Mouse (Mus musculus): Measurements from ENCODE around the gene Lgals9. TPM values are rescaled to one million over a fixed set of nuclear protein-coding genes. Genes with fewer than 3 reads are reported as not detected.

Lgals9 gene
- total RNA-seq, 2 experiments from 2014 or later = 7.3 to 8.3 TPM

DNA sequence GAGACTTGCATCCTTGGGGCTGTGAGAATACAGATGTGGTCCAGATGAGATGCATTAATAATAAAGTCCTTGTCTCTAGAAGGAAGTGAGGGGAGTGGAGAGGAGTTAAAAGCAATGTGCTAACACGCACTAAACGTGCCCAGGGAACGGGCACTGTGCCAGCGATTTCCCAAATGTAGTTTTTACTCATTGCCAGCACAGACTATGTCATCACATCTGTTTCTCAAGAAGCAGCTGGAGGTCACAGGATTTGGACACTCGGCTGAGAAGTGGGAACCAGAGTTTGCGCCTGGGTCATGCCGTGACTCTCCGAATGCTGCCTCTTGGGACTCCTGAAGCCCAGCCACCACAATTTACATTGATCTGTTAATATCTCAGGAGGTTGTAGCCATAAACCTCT, 34.4 kb downstream of the Lgals9 start:
- intact Hi-C loops (cut with DNase I) = loop anchor here (5.0 kb wide), 1 partner anchor 408 kb away; no protein-coding TSS in a partner anchor
- no peak for DNase-seq (ENCODE audit: extremely low spot score in 1 of 2, low spot score in 2 of 2)

DNA sequence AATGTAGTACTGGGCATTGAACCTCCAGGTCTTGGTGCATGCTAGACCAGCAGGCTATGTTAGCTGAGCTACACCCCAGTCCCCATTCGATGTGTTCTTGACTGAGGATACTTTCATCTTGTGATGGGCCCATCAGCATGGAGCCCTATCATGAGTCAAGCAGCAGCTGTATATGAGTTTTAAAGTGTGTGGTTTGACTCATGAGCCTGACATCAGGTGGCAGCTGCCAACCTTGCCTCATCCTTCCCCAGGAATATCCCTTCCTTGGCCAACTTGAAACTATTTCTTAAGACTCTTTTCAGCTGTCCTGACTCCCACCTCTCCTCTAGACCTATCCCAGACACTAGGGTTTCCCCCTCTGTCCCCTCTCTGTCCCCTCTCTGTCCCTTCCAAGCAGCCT, 41.7 kb downstream of the Lgals9 start:
- intact Hi-C loops (cut with DNase I) = no loop called here
- DNase-seq (ENCODE audit: extremely low spot score in 1 of 2, low spot score in 2 of 2) = no peak

DNA sequence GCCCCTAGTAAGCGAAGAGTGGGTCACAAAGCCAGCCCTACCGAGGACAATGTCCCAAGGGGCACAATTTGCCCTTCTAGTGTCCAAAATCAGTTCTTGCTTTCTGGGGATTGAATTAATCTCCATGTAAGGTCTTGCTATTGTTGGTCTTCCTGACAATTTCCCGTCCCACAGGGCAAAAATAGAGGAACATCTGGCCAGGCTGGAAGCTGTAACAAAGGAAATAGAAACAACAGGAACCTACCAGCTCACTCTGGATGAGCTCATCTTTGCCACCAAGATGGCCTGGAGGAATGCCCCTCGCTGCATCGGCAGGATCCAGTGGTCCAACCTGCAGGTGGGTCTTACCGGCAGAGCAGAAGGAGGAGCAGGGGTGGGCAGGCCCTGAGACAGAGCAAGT, 49.6 kb downstream of the Lgals9 start:
- intact Hi-C loops (cut with DNase I) = no loop called here
- DNase-seq (ENCODE audit: extremely low spot score in 1 of 2, low spot score in 2 of 2) = no peak

DNA sequence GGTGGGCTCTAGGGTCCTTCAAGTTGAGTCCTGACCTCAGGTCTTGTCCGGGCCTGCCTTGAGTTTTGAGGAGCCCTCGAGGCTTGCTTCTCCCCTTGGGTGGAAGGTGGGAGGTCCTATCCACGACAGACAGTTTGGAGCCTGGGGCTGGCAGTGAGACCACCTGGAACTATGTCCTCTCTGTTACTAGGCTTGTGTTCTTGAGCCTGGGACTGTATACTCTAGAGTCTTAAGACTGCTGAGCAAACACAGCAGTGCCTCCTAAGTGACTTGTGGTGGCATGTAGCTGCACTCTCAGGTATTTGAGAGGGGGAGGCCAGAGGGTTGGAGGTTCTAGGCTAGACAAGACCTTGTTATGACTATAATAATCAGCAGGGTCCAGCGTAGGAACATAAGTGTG, 50.0 kb downstream of the Lgals9 start:
- intact Hi-C loops (cut with DNase I) = no loop called here
- DNase-seq (ENCODE audit: extremely low spot score in 1 of 2, low spot score in 2 of 2) = no peak

DNA sequence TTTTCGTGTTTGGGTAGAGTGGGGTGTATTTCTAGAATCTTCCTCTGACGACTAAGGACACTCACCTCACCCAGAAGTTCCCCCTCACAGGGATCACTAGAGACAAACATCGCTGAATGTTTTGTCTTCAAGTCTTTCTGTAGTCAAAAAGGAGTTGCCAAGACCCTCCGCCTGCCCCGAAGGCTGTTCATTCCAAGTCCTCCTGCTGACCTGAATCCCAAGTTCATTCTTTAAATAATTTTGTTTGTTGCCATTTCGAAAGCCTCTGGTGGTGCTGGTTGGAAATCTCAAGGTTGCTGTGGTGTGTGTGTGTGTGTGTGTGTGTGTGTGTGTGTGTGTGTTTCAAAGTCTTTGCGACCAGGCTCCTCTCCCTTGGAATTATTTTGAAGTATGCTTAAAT, 50.4 kb downstream of the Lgals9 start:
- intact Hi-C loops (cut with DNase I) = no loop called here
- no peak for DNase-seq (ENCODE audit: extremely low spot score in 1 of 2, low spot score in 2 of 2)

DNA sequence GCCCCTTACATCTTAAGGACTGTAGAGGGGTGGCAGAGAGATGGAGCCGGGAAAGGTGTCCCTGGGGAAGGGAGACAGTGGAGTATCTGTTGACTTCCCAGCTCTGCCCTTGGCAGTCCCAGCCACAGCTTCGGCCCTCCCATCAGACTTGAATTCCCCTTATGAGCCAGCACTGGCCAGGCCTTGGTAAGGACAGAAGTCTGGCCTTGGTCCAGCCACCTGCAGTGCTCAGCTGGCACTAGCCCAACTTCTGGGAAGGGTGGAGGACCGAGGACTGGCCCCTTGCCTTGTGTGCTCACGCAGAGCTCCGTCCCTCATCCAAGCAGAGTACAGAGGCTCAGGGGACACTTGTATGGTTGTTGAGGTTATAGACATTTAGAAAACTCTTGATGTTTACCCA, 55.4 kb downstream of the Lgals9 start:
- intact Hi-C loops (cut with DNase I) = no loop called here
- DNase-seq (ENCODE audit: extremely low spot score in 1 of 2, low spot score in 2 of 2) = peak; percentile 44 to 88

DNA sequence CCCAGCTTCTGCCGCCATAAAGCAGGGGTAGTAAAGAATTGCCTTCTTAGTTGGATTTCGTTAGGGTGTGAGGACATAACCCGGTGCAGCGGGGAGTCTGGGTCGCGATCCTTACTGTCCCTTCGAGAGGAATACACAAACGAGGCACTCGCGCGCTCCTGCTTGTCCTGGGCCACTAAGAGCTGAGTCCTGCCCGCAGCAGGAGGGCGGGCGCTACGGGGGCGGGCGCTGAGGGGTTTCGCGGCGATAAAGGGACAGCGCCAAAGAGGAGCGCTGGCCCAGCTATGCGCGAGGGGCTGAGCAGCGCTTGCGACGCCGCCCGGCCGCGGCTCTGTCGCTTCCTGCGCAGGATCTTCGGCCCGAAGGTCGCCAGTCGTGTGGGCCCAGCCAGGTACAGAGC, 59.8 kb downstream of the Lgals9 start:
- peak in 1 of 2 experiments; percentile 52 for DNase-seq (ENCODE audit: extremely low spot score in 1 of 2, low spot score in 2 of 2)
- intact Hi-C loops (cut with DNase I) = no loop called here

DNA sequence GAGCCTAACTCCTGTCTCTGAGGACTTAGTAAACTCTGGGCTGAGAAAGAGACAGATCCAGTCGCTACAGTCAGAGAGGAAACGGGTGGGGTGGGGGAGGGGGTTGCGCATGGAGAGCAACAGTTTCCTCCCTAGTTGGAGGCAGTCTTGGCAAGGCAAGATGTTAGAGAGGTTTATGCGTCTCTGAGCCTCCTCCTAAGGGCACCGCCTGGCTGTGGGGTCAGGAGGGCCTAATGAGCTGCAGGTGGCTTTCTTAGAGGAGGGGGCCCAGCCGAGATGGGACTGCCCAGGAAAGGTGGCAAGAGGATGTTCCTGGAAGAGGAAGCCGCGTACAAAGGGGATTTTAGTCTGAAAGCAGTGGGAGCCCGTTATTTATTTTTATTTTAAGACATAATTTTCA, 60.6 kb downstream of the Lgals9 start:
- intact Hi-C loops (cut with DNase I) = no loop called here
- peak in 1 of 2 experiments; percentile 55 for DNase-seq (ENCODE audit: extremely low spot score in 1 of 2, low spot score in 2 of 2)

DNA sequence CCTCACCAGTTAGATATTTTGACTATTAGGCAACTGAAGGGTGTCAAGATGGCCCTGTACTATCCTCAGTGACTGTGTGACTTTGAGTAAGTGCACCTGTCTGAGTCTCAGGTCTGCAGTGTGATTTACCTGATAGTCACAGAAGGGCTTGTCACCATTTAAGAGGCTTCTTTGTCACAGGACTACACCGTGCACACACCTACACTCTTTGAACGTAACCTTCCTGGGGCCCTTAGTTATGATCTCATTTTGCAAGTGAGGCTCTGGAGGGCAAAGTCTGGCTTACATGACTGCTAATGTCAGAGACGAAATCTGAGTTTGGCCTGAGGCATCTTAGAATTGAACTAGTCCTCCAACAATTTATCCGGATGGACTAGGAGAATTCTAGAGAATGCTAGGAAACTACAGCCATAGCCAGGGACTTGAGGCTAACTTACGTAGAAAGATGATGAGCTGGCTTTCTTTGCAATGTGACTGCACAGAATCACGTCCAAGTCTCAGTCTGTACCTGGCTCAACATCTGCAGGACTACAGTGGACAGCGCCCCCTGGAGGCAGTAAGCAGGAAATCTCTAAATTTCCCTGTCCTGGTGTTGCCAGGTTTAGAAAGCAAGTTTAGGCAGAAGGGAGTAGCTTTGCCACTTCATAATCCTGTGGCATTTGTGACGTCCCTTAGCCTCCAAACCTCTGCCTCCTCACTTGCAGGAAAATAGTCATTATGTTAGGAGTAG, 61.9 kb downstream of the Lgals9 start:
- intact Hi-C loops (cut with DNase I) = loop anchor here (2.0 kb wide), 1 partner anchor 66 kb away; no protein-coding TSS in a partner anchor
- no peak for DNase-seq (ENCODE audit: extremely low spot score in 1 of 2, low spot score in 2 of 2)

DNA sequence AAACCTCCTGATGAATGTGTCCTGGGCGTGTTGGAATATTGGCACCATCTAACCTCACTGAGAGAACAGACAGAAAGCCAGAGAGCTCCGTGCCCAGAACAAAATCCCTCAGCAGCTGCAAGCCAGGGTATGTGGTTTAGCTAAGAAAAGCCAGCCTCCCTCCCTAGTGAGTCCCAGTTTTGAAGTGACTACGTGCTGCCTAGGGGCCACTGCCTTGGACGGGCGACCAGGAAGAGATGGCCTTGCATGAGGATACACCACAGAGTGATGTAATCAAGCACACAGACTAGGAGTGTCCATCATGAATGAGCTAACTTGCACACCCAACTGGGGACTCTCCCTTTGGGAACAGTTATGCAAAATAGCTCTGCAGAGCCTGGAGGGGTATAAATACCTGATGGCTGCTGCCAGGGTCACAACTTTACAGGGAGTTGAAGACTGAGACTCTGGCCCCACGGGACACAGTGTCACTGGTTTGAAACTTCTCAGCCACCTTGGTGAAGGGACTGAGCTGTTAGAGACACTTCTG, 64.3 kb downstream of the Lgals9 start, which contains the start of gene Nos2:
Gene Nos2 (plus strand): TSS at position 377 of the 529 bp plus-strand sequence.
- no peak for DNase-seq (ENCODE audit: extremely low spot score in 1 of 2, low spot score in 2 of 2)
- intact Hi-C loops (cut with DNase I) = no loop called here

DNA sequence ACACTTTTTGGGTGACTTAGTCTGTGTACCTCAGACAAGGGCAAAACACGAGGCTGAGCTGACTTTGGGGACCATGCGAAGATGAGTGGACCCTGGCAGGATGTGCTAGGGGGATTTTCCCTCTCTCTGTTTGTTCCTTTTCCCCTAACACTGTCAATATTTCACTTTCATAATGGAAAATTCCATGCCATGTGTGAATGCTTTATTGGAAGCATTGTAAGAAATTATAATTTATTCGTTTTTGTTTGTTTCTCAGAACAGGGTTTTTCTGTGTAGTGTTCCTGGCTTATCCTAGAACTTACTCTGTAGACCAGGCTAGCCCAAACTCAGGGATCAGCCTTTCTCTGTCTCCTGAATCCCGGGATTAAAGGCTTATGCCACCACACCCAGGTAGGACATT, 65.0 kb downstream of the Lgals9 start:
- intact Hi-C loops (cut with DNase I) = no loop called here
- no peak for DNase-seq (ENCODE audit: extremely low spot score in 1 of 2, low spot score in 2 of 2)

DNA sequence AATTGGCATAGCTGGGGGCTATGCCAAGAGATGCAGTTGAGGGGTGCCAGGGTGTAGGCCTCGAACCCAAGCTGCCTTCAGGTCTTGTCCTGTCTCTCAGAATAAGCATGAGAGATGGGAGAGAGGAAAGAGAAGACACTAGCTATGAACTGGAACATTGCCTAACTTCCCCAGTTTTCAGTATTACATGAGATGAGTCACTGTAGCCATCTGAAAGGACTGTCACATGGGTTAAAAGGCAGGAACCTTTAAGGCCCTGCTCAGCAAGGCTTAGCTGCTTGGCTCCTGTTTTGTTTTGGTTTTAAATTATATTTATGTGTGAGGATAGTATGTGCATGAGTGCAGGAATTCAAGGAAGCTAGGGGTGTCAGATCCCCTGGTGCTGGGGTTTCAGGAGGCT, 68.3 kb downstream of the Lgals9 start:
- DNase-seq (ENCODE audit: extremely low spot score in 1 of 2, low spot score in 2 of 2) = no peak
- intact Hi-C loops (cut with DNase I) = no loop called here

DNA sequence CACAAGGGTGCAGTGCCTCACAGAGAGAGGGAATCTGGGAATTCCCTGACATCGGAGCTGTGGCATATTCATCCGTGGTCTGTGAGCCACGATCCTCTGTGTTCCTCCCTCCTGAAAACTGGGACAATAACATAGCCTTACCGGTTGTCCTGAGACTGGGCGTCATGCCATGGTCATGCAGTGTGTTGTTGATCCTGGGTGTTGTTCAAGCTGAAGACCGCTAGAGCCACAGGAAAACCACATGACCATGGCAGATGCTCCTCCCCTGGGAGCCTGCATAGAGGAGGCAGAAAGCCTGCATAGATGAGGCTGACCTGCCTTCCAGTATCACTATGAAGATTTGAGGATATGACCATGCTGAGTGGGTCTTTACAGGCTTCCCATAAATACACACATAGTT, 69.3 kb downstream of the Lgals9 start:
- peak in 1 of 2 experiments; percentile 65 for DNase-seq (ENCODE audit: extremely low spot score in 1 of 2, low spot score in 2 of 2)
- intact Hi-C loops (cut with DNase I) = no loop called here

Other genes with a start within 250 kb of the Lgals9 start
- 10 to 100 TPM; 18.2 to 19.0 TPM for gene Ccnq, start 233.2 kb downstream of the Lgals9 start, total RNA-seq (2021)
- 10 to 100 TPM; 30.2 to 32.4 TPM for gene Lyrm9, start 158.4 kb downstream of the Lgals9 start, total RNA-seq (2021)
- gene Nos2, start 64.2 kb downstream of the Lgals9 start, total RNA-seq (2021) = 1 to 10 TPM; 1.3 to 2.4 TPM
- 10 to 100 TPM; 51.2 to 51.6 TPM for gene Ksr1, start 161.5 kb upstream of the Lgals9 start, total RNA-seq (2021)